Mouse (Mus musculus) Patski (cell line): ENCODE measurements around the gene Aup1. TPM values are rescaled to one million over a fixed set of nuclear protein-coding genes. Genes with fewer than 3 reads are reported as not detected.

Source experiments
- ATAC-seq: fragments of 100-300 bp; one replicate; pipeline ENCODE4 v1.8.0; 2021
- CTCF ChIA-PET: fragments of 350-600 bp; sonication (Branson Sonifier 250); formaldehyde crosslinking; loops from one replicate; lab custom pipeline; 2022; ENCODE audit warnings: inconsistent platforms; lab: Charles Lee
- POLR2A ChIA-PET: fragments of 350-600 bp; sonication (Branson Sonifier 250); formaldehyde crosslinking; loops from one replicate; lab custom pipeline; 2022; ENCODE audit warnings: antibody characterized with exemption, inconsistent platforms; lab: Charles Lee
- DNase-seq: peaks from one replicate; pipeline ENCODE4 v3.0.0-alpha.2; 2011; ENCODE audit warnings: low read depth, low spot score
- H3K27me3 ChIP-seq: fragments of 371-371 bp; one replicate; pipeline ENCODE4 v1.5.1; 2021
- CTCF ChIP-seq: fragments of 100-300 bp; IDR thresholded peaks from one replicate; pipeline ENCODE4 v1.5.1; 2021
- in situ Hi-C: fragments of 300-500 bp; cut with MboI; formaldehyde crosslinking; loops from 3 replicates; pipeline ENCODE4 v1.11.1; 2018; ENCODE audit warnings: low pct_unique_long_range_greater_than_20kb, mixed read lengths
- polyA plus RNA-seq: library from polyadenylated mRNA; unstranded; gene quantifications from one replicate; pipeline ENCODE4 v1.2.3, GENCODE M21; 2021

Gene Aup1
- polyA plus RNA-seq, 1 experiment from 2014 or later, result 160 TPM

DNA sequence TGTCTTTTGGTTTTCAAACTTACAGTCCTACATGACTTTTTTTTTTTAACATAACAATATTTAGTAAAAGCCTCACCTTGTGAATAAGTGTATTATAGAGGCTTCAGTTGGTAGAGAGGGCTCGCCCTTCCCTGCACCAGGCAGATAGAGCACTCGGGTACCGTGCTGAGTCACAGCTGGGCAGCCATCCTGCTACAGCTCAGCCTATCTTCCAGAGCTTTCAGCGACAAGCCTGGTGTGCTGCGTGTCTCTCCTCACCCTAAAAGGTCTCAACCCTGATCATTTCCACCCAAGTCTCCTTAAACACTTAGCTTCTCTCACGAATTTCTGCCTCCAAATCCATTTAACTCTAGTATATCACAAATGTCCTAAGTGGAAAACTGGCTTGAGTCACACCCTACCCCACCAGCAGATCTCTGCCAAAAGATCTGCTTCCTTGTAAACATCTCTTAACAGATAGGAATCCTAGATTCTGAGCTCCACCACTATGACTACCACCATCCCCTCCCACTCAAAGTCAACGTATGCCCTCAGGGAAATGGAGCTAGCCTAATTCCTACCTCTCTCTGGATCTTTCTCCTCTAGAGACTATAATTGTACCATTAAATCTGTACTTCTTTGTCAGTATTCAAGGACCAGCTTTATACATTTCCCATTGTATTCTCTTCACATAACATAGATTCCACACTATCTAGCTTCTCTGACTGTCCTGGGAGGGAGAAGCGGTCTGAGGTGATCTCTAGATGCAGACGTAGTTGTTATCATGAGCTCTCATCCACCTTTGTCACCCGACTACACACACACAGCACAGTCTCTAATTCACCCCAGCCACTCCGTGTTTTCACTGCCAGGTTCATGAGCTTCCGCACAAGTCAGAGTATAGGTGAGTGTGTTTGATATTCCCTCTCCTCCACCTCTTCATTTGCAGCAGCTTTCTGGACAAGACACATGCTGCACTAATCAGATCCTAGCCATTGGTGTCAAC lies 39.5 kb upstream of the Aup1 start:
- CTCF ChIA-PET, result interaction anchor here (0.5 to 2.9 kb wide), 4 partner anchors 13 to 947 kb away, joined by 3 to 16 read pairs (median 3); no protein-coding TSS in a partner anchor
- DNase-seq (no peak), ATAC-seq (no peak)
- in situ Hi-C loops, result no loop called here
- POLR2A ChIA-PET, result no interaction called here
- TF ChIP-seq CTCF, result no peak
- no peaks in the 10 kb centered on the region for H3K27me3 ChIP-seq

DNA sequence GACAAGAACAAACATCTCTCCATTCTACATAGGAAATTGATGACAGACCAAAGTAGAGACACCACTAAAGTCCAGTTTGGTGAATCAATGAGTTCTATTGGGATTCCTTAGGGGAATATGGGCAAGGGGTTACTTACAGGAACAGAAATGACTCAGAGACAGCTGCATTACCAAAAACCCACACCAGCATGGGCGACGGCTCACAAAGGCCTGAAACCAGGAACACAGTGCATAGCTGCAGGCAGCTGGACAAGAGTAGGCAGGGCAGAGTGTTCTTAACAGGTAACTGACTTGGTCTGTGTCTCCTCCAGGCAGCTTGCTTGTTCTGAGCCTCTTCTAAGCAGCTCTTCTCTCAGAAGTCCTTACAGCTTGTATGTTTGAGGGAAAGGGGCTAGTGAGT lies 38.6 kb upstream of the Aup1 start:
- ChIA-PET POLR2A (no interaction called here), CTCF (interaction anchor here (1.0 to 2.9 kb wide), 2 partner anchors 19 to 68 kb away, joined by 3 to 16 read pairs; no protein-coding TSS in a partner anchor)
- TF ChIP-seq CTCF, result no peak
- no peak for ATAC-seq
- in situ Hi-C loops, result no loop called here
- no peaks in the 10 kb centered on the region for H3K27me3 ChIP-seq
- DNase-seq, result no peak

DNA sequence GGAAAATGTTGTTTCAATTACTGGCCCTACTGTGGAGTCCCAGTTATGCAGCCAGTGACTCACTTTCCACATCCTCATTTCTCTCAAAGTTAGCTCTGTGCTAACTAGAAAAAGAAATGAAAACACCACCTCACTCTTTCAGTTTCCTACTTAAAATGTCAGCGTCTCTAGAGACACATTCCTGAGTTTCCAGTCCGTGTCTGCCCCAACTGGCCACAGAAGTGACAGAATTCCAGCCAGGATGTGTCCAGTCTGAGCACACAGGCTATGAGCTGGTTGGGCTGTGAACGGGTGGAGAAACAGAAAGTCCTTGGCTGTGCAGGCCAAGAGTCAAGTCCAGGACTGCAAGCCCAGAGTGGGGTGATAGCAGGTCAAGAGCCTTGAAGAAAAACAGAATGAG lies 37.1 kb upstream of the Aup1 start:
- ATAC-seq (no peak), DNase-seq (no peak)
- ChIA-PET POLR2A (no interaction called here), CTCF (no interaction called here)
- H3K27me3 ChIP-seq, result no peaks in the 10 kb centered on the region
- in situ Hi-C loops, result no loop called here
- TF ChIP-seq CTCF, result no peak

DNA sequence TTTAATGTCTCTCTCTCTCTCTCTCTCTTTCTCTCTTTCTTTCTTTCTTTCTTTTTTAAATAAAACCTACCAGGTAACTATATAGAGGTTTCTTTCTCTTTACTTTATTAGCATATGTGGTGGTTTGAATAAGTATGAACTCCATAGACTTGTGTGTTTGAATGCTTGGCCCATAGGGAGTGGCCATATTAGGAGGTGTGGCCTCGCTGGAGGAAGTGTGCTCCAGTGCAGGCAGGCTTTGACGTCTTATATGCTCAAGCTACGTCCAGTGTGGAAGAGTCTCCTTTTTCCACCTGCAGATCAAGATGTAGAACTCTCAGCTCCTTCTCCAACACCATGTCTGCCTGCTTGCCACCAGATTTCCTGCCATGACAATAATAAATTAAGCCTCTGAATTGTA lies 35.3 kb upstream of the Aup1 start:
- no peak for TF ChIP-seq CTCF
- ATAC-seq, result no peak
- DNase-seq, result no peak
- H3K27me3 ChIP-seq, result no peaks in the 10 kb centered on the region
- ChIA-PET POLR2A (no interaction called here), CTCF (no interaction called here)
- in situ Hi-C loops, result no loop called here

DNA sequence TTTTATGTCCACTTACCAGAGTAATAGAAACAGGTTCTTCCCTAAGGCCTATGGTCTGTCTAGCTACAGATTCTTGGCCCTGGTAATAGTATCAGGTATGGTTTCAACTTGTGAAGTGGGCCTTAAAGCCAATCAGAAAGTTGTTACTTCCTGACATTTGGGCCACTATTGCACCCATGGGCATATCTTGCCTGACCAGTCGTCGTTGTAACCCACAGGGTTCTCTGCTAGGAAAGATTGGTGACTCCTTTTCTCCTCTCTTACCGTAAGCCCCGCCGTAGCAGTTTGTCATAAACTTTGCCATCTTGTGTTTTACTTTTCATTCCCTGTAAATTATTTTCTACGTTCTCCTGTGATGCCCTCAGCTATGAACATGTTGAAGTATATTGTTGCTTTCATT lies 34.2 kb upstream of the Aup1 start:
- in situ Hi-C loops, result no loop called here
- ChIA-PET CTCF (no interaction called here), POLR2A (no interaction called here)
- H3K27me3 ChIP-seq, result no peaks in the 10 kb centered on the region
- DNase-seq, result no peak
- TF ChIP-seq CTCF, result no peak
- no peak for ATAC-seq

DNA sequence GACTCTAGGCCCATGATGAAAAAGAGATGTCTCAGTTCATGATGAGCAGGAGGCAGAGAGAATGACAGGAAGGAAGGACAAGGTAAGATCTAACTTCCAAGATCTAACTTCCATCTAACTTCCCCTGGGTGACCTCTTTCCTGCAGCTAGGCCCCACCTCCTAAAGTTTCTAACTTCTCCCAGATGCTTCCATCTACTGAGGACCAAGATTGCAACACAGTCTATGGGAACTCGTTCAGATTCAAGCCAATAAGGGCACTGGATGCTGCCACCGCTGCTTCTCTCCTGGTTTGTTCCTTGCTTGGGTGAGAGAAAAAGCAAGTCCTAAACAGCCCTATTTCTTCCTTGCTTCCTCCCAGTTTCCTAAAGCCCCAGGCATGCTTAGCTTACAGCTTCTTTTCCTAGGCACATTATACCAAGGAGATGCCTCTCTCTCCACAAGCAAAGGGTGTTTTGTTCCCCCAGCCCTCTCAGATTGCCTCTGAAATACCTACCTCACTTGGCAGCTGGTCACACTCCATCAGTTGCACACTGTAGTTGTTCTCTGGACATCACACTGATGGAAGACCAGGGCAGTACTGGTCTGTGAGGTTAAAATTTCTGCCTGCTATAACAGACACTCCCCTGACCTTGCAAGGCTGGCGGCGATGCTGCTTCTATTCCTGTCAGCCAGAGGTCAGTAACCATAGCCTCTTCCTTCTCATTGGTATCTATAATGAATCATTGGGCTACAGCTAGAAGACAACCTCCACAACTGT lies 33.3 kb upstream of the Aup1 start:
- no peaks in the 10 kb centered on the region for H3K27me3 ChIP-seq
- POLR2A ChIA-PET, result interaction anchor here (0.6 kb wide), 1 partner anchor 10 kb away, joined by 3 read pairs; no protein-coding TSS in a partner anchor
- ATAC-seq (no peak), DNase-seq (no peak)
- TF ChIP-seq CTCF, result no peak
- CTCF ChIA-PET, result interaction anchor here (1.4 kb wide), 1 partner anchor 24 kb away, joined by 3 read pairs; no protein-coding TSS in a partner anchor
- in situ Hi-C loops, result no loop called here

DNA sequence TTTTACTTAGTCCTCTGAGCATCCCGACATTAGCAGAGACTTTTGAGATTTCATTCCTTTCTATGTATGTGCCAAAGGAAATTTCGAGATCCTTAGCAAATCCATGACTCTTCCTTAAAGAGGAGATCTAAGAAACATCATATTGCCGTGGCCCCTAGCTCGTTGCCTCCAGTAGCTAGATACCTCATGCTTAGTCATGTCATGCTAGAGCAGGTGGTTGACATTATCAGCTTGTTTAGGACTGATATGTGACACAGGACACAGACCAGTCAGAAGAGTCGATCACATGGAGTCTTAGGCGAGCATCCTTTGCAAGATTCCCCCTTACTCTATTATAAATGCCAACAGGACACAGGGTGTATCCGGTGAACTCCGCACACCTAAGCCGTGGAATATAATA lies 31.3 kb upstream of the Aup1 start:
- in situ Hi-C loops, result no loop called here
- no peak for ATAC-seq
- no peak for DNase-seq
- ChIA-PET POLR2A (no interaction called here), CTCF (interaction anchor here (0.8 kb wide), 1 partner anchor 23 kb away, joined by 3 read pairs; no protein-coding TSS in a partner anchor)
- no peaks in the 10 kb centered on the region for H3K27me3 ChIP-seq
- no peak for TF ChIP-seq CTCF

DNA sequence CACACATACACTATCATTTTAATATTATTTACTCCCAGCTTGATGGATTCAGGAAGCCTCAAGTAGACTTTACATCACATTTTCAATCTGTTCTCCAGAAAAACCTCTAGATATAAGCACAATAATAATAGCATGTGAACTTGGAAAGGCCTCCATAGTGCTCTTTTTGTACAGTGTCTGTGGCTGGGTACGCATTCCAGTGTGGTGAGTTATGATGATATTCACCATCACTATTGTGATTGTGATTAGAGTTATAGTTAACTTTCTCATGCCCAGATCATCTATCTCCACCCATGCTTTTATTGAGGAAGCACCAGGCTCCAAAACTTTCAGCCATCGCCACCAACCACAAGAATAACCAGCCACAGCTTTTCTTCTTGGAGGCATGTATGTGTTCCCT lies 30.5 kb upstream of the Aup1 start:
- no peak for ATAC-seq
- in situ Hi-C loops, result no loop called here
- ChIA-PET POLR2A (no interaction called here), CTCF (no interaction called here)
- no peak for TF ChIP-seq CTCF
- DNase-seq, result no peak
- no peaks in the 10 kb centered on the region for H3K27me3 ChIP-seq

DNA sequence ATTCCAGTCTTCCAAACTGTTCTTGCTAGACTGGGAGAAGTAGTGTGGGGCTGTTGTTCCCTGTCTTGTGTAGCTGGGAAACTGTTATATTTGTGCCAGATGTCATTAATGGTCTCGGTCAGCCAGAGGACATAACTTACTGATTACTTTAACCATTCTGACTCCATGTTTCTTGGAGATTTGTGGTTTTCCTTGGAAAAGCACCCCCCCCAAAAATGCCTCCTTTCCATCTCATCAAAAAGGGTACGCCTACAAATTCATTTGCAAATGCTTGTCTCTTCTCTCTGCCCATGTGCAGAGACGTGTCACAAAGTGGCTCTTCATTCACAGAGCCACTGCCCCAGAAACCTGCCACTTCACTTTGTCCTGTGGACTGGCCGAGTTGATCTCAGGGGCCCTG lies 29.9 kb upstream of the Aup1 start:
- POLR2A ChIA-PET, result no interaction called here
- H3K27me3 ChIP-seq, result no peaks in the 10 kb centered on the region
- CTCF ChIA-PET, result no interaction called here
- DNase-seq (no peak), ATAC-seq (no peak)
- TF ChIP-seq CTCF, result no peak
- in situ Hi-C loops, result no loop called here

DNA sequence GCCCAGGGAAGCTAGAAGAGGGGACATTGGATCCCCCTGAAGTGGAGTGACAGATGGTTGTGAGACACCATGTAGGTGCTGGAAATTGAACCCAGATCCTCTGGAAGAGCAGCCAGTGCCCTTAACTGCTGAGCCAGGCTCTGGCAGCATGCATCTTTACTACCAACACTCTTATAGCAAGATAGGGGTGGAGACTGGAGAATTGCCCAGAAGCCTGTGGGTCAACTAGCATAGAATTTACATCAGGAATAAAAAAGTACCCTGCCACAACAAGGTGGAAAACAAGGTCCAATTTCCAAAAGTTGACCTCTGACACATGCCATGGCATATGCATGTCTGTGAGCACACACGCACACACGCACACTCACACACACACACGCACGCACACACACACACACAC lies 29.1 kb upstream of the Aup1 start:
- no peak for ATAC-seq
- CTCF ChIA-PET, result no interaction called here
- H3K27me3 ChIP-seq, result no peaks in the 10 kb centered on the region
- no peak for TF ChIP-seq CTCF
- in situ Hi-C loops, result no loop called here
- POLR2A ChIA-PET, result no interaction called here
- DNase-seq, result no peak

DNA sequence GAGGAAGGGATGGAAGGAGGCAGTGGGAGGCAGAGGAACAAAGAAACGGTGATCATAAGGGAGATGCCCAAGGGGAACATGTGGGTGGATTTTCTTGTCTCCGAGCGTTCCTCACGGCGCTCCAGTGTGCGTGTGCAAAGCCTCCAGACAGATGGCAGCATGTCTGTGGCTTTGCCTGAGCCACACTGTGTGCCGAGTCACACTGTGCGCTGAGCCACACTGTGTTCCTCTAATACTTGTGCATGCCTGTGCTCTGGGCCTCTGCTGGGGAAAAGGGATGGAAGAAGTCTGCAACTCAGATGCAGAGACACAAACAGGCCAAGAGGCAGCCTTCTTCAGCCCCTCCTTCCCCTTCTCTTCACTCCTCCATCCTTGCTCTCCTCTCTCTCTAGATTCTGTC lies 27.0 kb upstream of the Aup1 start:
- DNase-seq, result no peak
- in situ Hi-C loops, result no loop called here
- no peak for ATAC-seq
- H3K27me3 ChIP-seq, result no peaks in the 10 kb centered on the region
- no peak for TF ChIP-seq CTCF
- POLR2A ChIA-PET, result no interaction called here
- CTCF ChIA-PET, result no interaction called here
